Mouse (Mus musculus): ENCODE data around the gene Rrnad1.

DNA sequence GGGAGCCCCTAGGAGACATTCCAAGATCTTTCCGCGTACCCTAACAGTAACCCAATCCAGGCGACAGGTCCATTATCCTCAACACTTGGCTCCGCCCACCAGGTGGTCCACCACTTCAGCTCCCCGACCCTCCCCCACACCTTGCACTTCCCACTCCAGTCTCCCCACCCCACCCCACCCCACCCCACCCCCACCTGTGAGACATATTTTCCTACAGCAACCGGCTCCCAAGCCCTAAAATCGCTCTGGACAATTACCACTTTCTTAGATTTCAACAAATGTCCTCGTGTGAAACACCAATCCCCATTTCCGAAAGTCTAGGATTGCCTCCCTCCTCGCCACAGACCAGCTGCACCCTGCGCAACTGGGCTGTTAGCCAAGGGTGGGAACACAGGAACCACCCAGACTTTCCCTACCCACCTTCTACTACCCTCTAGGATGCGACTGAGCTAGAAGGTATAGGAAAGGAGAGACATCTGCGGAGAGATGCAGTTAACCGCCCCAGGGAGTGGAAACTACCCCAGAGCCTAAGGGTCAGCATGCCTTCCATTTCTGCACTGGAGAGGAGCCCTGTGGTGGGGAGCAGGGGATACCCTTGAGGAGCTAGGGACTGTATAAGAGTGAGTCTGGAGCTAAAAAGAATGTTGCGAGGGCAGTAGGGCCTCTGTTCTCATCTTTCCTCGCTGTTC lies 18.9 kb upstream of the Rrnad1 start:
- TF ChIP-seq TAL1 (IDR thresholded peaks at IDR 0.05; ENCODE audit: low read length) (no peak), GATA1 (IDR thresholded peaks at IDR 0.05; ENCODE audit: low read length) (no peak)

Measured in erythroblast, embryonic 14.5 days (primary cell).